Mouse (Mus musculus): Measurements from ENCODE around the gene Dock10.

The Dock10 gene

DNA sequence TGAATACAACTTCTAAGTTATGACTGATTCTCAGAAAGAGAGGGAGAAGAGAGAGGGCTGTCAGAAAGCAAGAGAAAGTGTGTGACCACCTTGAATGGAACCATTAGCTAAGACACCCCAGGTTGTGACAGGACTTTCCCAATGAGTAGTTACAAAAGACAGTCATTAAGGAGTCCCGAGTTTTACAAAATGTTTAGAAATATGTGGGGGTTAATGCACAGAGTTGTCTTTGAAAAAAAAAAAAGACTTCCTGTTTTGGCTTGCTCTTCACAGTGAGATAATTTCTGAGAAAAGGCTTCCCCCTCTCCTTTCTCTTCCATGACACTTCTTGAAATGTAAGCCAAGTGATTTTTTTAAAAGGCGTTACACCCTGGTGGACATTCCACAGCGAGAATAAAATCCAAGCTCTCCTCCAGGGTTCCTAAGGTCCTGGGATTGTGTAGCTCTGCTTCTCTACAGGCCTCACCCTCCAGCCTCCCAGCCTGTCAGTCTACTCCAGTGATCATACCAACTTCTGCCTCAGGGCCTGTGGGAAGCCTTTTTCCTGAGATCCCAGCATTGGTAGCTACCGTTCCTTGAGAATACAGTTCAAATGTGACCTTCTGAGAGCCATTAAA is 144.8 kb downstream of the Dock10 start:
- no peak for DNase-seq (ENCODE audit: low read depth, low spot score)

DNA sequence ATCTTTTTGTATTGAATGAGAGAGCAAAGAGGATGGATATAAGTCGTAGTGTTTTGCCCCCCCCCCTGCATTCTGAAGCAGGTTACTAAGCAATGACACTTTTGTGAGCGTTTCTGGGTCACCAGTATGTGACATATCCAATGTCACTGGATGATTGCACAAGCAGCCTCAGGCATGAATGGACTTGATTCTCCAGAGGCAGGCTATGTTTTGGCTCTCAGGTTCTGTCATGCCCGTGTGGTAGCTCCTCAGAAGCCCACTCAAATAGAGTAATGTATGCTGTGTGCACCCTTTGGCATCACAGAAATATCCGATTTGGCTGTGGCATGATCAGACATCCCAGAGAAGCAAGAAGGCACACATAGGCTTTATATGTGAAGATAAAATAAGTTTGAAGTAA is 150.8 kb downstream of the Dock10 start:
- no peak for DNase-seq (ENCODE audit: low read depth, low spot score)

DNA sequence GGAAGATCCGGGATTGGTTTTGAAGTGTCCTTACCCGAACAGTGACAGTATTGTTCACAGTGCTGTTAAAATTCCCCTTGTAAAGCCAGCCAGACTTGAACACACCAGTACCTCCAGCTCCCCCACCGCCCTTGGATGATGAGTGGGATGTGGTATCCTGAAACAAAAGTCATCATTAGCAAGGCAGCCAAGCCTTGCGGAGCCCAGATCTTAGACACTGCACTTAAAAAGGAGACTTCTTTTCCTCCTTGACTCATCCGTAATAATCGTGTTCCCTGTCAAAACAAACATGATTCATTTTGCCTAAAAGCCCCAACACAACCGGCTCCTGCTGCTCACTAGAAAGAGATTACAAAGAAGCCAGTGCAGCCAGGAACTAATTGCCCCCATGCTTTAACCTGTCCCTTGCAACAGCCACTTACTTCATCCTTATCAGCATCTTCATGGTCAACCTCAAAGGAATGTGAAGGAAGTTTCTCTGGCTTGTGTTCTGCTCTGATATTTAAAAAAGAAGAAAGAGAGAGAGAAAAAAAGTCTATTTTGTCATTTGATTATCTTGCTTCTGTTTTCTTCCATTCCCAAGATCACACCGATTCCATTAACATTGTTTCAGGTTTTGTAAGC is 152.1 kb downstream of the Dock10 start:
- no peak for DNase-seq (ENCODE audit: low read depth, low spot score)

DNA sequence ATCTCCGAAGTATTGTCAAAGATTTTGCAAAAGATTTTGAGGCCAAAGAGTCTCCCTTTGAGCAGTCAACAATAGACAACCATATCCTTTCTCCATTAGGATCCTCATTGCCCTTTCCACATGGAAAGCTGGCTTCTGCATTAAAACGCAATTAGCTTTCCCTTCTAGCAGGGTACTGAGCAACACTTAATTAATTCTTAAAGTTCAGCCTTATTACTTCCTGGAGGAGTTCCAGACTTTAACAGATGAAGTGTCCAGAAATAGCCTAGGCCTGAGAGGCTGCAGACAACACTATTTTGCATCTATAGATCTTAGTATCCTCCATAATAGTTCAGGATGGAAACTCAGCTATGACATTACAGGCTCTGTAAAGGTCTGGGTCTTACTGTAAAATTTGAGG is 154.0 kb downstream of the Dock10 start:
- no peak for DNase-seq (ENCODE audit: low read depth, low spot score)

DNA sequence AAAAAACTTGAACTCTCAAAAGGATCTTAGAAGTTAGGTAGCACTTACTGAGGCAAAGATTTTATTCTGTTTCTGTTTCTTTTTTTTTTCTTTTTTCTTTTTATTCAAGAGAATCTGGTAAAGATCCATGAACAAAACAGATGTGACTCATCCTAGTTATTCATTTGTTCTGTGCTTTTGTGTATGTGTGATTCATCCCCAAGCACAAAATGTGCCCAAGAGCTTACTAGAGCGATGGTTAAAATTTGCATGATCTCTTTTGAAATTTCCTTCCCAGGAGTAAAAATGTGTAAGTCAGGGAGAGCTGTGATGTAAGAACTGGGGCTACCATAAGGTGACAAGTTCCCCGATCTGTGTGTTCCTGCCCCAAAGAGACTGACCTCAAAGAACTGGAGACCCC is 155.2 kb downstream of the Dock10 start:
- no peak for DNase-seq (ENCODE audit: low read depth, low spot score)

DNA sequence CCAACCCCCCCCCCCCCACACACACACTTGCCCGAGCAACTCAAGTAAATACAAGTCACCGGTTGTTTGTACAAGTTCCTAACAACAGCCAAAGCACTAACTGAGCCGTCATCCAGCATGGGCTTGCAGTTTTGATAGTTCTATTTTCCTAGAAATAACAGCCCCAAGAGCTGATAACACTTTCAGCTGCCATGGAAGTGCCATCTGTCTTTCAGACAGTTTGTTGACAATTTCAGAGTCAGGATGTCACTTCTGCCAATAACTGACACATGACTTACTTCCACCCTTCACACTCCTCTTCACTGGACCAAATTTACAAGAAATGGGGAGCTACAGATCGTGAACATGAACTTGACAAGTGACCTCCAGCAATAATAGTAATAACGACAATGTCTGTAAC is 175.0 kb downstream of the Dock10 start:
- DNase-seq (ENCODE audit: low read depth, low spot score), result no peak

DNA sequence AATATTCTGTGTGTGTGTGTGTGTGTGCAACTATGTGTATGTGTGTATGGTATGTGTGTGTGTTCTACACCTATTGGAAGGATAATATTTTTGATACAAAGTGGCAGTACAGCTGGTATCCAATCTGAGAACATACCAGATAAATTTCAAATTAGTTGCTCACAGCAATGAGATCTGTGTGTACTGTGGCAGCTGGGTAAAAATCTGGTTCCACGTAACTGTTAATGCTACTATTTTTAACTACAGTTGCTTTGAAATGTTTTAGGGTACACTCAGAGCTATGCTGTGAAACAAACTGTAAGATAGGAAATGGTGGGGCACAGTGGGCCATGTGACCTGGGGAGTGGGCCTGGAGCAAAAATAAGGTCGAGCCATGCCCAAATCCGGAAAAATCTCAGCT is 176.1 kb downstream of the Dock10 start:
- no peak for DNase-seq (ENCODE audit: low read depth, low spot score)

DNA sequence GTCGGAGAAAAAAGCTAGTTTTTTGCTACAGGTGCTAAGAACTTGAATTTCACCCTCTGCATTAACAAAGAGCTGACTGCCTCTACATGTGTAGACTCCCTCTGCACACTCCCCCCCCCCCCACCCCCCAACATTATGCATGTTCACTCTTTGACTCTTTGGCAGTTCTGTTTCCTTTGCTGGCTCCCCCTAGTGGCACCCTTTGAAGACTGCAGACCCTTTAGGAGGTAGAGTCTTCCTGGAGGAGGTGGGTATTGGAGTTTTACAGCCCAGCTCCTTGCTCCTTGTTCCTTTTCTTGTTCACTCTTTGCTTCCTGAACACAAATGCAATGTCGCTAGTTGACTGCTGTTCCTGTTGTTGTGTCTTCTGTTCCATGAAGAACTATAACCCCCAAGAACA is 181.4 kb downstream of the Dock10 start:
- DNase-seq (ENCODE audit: low read depth, low spot score), result no peak

DNA sequence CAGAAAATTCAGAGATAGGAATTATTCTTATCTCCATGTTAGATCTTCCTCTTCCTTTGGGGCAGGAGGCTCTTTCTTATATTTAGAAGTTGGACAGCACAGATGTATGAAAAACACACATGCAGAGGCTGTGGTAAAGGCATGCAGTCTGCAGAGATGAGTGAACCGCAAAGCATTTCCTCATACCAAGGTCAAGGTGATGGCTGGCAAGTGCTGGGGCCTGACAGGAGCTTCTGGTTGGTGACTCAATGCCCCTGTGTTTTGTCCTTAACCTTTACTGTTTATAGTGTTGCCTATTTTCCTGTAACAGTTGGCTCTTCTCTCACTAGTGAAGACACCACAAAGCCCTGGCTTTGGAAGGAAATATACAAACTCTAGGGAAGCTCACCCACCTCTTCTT is 201.9 kb downstream of the Dock10 start:
- no peak for DNase-seq (ENCODE audit: low read depth, low spot score)

DNA sequence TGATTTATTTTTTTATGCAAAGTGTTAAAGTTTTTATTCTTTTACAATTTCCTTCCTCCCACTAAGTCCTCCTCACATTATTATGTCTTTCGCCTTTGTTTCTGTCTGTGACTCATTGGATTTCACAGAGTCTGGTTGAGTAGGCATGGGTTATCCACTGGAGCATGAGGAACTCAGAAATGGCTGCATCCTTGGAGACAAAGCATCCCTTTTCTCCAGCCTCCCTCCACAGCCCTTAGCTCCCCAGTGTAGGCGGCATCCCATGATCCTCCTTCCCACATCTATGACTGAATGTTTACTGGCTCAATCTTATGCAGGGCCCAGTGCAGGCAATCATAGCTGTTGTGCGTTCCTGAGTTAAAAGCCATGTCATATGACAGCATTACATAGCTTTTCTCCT is 216.8 kb downstream of the Dock10 start:
- no peak for DNase-seq (ENCODE audit: low read depth, low spot score)

DNA sequence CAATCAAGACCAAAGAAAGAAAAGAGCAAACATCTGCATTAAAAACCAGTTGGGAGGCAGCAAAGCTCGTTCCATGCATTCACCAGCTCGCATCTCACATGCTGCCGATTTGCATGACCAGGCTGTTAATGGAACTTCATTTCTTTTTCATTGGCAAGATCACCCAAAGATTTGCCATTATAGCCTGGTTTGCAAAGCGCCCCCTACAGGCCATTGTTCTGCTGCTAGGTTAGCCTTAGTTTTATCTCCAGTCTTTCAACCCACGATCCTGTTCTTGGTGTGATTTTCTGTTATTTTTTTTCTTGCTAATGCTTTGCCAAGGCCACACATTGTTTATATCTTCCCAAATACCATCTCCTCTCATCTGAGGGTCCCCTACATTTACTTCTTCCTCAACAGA is 236.1 kb downstream of the Dock10 start:
- no peak for DNase-seq (ENCODE audit: low read depth, low spot score)

DNA sequence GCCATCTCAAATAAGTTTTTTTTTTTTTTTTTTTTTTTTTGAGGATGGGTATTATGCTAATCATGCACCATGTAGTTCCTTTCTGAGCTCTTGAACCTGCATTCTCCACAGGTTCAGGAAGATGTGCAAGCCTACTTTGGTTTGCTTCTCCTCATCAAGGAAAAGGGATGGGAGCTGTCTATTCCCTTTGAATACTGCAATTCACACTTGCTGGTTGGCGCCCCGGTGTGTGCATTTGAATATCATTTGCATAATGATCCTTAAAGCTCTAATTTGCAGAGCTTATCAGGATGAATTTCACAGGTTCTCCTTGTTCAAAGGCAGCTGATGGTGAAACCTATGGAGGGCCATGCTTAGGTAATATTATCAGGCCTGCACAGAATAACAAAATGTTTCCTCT is 237.9 kb downstream of the Dock10 start:
- no peak for DNase-seq (ENCODE audit: low read depth, low spot score)

DNA sequence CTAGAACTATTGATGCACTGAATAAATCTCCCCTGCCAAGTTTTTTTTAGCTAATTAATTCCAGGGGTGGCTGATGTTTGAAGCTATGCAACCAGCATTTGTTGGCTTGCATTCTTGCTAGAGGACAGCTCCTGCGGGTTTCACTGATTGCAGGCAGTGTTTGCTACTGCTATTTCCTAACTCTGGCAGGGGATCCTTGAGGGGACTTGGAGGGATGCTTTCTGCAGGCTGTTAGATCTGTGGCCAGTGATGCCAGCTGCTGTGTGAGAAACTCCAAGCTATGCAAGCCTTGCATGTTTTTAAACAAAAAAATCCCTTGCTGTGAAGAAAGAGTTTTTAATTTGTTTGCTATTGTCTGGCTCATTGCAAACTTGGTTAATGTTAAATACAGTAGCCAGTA is 238.4 kb downstream of the Dock10 start:
- no peak for DNase-seq (ENCODE audit: low read depth, low spot score)

DNA sequence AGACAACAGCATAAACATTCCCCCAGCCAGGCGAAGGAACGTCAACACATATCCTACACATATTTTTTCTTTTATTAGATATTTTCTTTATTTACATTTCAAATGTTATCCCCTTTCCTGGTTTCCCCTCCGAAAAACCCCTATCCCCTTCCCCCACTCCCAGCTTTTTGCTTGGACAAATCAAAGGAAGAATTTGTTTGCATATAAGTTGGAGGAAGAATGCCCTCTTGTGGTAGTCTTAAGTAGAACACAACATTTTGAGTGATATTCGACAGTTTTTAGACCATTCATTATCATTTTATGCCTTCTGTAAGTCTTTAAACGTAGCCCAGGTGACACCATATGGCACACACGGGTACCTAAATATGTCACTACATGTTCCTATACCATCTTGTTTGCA is 242.5 kb downstream of the Dock10 start:
- DNase-seq (ENCODE audit: low read depth, low spot score), result no peak

DNA sequence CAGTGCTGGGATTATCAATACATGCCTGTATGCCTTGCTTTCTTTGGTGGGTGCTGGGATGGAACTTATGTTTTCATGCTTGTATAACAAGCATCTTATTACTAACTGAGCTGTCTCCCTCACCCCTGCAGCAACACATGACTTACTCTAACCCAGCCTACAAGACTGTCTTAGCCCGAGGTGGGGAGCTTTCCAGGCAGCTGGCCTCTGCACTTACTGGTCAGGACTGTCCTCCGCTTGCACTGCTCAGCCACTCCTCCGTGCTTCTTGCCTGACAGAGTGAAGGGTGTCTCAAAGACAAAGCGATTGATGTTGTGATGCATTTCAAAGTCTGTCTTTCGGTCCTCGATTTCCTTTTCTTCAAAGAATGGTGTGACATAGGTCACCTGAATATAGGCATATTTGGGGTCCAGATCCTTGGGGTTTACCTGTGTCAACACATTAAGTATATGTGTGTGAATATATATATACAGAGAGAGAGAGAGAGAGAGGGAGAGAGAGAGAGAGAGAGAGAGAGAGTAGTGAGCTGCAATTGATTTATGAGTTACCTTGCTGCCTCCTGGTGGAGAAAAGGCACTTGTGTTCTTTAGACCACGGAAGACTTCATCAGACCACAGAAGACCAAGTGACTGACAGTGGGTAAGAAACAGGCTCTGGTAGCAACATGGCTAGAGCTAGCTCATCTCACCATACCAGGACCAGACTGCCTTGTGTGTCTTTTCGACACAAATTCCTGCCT is 245.9 kb downstream of the Dock10 start:
- DNase-seq (ENCODE audit: low read depth, low spot score), result no peak

DNA sequence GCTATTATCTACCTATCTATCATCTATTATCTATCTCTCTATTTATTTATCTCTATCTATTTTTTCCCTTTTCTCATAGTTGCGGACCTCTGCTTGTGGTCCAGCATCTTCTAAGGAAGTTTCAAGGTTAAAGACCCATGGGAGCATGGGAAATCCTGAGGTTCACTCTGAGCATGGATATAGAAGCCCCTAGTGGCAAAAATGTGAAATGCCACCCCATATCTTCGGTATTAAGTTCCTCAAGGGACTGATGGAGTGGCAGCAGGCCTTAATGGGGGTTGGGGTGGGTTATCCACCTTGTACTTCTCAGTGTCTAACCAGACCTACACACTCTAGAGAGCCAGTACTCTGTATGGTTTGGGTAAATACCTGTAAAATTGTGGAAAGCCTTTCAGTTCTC is 253.6 kb downstream of the Dock10 start:
- no peak for DNase-seq (ENCODE audit: low read depth, low spot score)

DNA sequence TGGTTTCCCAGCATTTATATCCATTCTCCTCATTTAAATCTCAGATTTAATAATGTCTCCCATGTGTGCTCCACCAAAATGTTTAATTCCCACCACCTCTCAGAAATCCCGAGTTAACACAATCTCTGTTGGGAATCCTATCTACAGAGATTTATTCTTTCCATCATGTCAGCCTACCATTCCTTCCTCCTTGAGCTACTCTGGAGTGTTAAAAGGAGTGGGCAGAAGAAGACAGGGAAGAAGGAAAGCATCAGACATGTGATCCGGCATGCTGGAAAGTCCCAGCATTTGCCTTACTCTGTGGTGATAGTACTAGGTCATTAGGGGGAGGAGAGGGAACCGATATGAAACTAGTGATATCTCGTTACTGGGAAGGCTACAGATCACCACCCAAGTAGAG is 254.2 kb downstream of the Dock10 start:
- DNase-seq (ENCODE audit: low read depth, low spot score), result no peak

DNA sequence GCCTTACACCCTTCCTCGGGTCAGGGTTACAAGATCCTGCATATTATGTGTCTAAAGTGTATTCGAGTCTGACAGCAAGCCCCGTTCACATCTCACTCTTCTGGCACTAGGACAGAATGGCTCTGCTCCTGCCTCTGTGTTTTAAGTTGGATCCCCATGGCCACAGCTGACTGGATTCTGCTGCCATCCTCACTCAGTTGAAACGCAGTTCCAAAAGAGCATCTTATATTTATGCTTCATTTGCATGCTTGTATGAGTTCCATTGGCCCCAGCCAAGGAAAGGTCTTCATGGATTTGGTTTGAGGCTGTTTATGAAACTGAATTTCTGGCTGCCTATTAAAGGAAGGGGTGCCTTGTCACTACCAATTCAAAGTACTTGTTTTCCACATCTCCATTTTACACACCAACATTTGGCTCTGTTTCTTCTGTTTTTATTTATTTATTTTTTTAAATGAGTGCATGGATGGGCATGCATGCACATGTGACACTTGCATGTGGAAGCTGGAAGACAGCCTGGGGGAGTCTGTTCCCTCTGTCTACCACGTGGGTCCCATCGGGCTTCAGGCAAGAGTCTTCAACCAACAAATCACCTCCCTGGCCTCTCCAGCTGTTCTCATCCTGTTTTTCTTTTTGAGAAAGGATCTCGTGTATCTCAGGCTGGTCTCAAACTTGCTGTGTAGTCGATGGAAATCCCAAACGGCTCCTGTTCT is 255.7 kb downstream of the Dock10 start:
- no peak for DNase-seq (ENCODE audit: low read depth, low spot score)

DNA sequence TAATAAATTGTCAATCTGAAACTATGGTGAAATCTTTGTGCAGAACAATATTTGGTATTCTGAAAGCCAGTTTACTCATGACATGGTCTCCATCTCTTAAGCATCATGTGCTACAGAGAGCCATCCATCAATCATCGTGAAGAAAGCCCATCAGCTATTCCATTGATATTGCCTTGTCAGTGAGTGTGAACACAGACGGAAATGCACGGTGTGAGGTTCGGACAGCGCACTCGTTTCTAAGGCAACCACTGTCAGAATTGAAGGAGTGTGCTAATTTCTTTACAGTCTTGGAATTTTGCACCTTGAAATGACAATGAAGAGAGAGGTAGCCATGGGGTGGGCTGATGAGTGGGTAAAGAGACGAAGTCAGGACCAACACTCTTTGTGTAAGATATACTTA is 259.1 kb downstream of the Dock10 start:
- no peak for DNase-seq (ENCODE audit: low read depth, low spot score)

DNA sequence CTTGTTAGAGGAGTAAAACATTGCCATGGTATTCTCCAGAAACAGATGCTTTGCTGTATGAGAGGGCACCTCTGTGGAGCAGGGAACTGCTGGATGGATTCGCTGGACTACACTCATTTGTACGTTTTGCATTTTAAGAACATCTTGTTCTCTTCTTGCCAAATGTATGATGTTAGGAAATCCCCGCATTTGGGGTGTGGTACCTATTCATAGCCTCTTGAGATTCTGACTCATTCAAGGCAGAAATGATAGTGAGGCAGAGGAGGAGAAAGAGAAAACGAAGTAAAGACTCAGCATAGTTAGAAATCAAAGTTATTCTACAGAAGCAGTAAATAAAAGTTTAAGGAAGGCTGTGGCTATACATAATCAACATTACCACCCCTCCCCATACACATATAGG is 262.0 kb downstream of the Dock10 start:
- no peak for DNase-seq (ENCODE audit: low read depth, low spot score)

DNA sequence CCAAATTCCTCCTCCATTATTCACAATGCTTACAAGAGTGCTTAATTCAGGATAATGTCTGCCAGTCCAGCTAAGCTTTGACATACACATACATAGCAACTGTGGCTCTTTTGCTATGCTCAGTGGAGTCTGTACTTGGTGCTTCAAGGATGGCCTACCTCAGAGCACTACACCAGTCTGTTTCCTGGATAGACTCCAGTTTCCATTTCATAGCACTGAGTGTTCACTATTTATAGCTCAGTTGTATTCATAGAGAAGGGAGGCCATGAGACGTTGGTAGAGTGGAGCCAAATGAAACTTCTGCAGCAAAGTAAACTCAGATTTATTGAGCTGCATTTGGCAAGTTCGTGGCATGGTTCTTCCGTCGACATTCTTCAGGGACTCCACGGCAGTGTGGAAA is 274.9 kb downstream of the Dock10 start:
- DNase-seq (ENCODE audit: low read depth, low spot score), result no peak

DNA sequence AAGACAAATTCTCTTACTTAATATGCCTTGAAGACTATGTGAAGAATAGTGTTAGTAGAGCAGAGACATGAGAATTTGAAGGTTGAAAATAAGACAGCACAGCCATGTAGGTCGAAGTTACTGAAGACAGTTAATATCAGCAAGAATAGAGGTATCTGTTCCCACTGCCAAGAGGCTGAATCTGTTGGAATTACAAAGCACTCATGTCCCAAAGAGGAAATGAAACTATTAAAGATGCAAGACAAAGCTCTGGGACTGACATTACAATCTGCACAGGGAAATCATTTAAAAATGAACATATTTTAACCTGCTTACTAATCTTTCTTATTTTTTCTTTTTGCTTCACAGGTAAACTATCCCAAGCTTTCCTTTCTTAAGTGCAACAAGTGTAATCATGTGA is 283.4 kb downstream of the Dock10 start:
- DNase-seq (ENCODE audit: low read depth, low spot score), result no peak

DNA sequence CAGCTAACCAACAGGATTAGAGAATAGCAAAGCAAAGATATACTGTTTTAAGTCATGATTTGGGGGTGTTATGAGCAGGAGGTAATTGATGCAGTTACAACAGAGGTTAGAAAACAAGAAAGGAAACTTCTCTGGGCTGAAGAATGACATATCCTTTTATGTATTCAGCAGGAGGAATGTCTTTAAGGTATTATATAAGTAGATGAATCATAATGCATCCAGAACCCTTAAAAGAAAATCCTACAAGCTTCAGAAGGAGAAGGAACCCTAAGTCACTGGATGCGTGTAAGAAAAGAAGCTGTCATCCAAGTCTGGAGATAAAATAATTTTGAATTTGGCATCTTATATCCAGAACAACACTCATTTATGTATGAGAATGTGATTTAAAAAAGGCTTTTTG is 285.9 kb downstream of the Dock10 start:
- no peak for DNase-seq (ENCODE audit: low read depth, low spot score)

Measured in c-Kit-negative CD71-positive TER-119-positive erythroid progenitor cells, embryonic 14.5 days (primary cell).